Mouse (Mus musculus): Measurements from ENCODE around the gene Efcab6. TPM values are rescaled to one million over a fixed set of nuclear protein-coding genes. Genes with fewer than 3 reads are reported as not detected.

Efcab6 gene
- total RNA-seq, 1 experiment: 0.76 TPM

DNA sequence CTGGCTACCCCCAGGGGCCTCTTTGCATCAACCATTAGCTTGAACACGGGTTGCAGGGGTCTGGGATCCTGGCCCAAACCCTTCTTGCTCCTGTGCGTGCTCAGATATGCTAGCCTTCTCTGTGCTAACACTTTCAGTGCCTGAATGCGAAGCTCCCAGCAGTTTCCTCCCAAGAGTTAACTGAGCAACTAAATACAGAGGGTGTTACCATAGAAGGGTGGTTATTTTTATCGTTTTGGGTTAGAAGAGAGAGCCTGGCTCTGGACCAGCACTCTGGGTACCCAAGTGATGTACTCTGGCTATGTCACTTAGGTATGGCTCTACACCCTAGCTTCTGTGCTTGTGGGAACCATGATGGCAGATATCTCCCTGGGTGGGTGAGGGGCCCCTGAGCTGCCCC is 217.7 kb downstream of the Efcab6 start:
- in situ Hi-C loops (cut with MboI; ENCODE audit: low sequenced_read_pairs in 2 of 2, unreplicated experiment in 2 of 2): no loop called here
- Histone ChIP-seq H3K4me3 (ENCODE audit: insufficient read depth in 1 of 2, low read depth in 1 of 2, low read length in 2 of 2, poor library complexity in 1 of 2, severe bottlenecking in 1 of 2) (no peak overlapping the region), H3K9me3 (ENCODE audit: control insufficient read depth, insufficient read depth, low read depth, low read length) (no peaks in the 10 kb centered on the region), H3K27ac (ENCODE audit: insufficient read depth, low read depth, low read length, poor library complexity, severe bottlenecking) (no peak overlapping the region), H3K9ac (ENCODE audit: insufficient read depth, low read depth, low read length, poor library complexity, severe bottlenecking) (no peak overlapping the region), H3K36me3 (ENCODE audit: control insufficient read depth, insufficient read depth, low read length, poor library complexity, severe bottlenecking) (no peaks in the 10 kb centered on the region), H3K4me1 (ENCODE audit: control insufficient read depth in 2 of 2, insufficient read depth in 2 of 2, low read length in 2 of 2, poor library complexity in 1 of 2) (no peaks in the 10 kb centered on the region)
- TF ChIP-seq CHD2 (IDR thresholded peaks at IDR 0.05; ENCODE audit: low read depth, low read length) (no peak), MAFK (IDR thresholded peaks at IDR 0.05; ENCODE audit: insufficient read depth, low read depth, low read length) (no peak), HCFC1 (IDR thresholded peaks at IDR 0.05; ENCODE audit: borderline replicate concordance, insufficient read depth, low read length) (no peak), ZNF384 (IDR thresholded peaks at IDR 0.05; ENCODE audit: low read depth, low read length) (no peak), ZC3H11A (IDR thresholded peaks at IDR 0.05; ENCODE audit: borderline replicate concordance, low read depth, low read length) (no peak)
- no peak for DNase-seq (ENCODE audit: low read depth, low spot score)

DNA sequence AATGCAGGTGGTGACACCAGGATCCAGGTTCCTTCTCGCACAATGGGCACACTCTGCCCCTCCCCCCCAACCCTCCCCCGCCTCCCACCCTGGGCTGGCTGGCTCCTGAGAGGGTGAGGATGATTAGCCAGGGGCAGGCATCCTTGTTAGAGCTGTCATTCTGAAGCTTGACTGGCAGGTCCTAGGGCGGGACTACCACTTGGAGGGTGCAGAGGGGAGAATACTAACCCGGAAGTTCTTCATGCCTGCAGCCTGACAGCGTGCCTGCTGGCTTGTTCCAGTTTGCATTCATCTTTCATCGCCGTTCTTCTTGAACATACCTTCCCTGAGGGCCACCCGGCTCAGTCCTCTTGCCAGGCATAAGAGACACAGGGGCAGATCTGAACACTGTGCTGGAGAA is 218.6 kb downstream of the Efcab6 start:
- H3K4me1 ChIP-seq (ENCODE audit: control insufficient read depth in 2 of 2, insufficient read depth in 2 of 2, low read length in 2 of 2, poor library complexity in 1 of 2): no peaks in the 10 kb centered on the region
- in situ Hi-C loops (cut with MboI; ENCODE audit: low sequenced_read_pairs in 2 of 2, unreplicated experiment in 2 of 2): no loop called here
- H3K27ac ChIP-seq (ENCODE audit: insufficient read depth, low read depth, low read length, poor library complexity, severe bottlenecking): no peak overlapping the region

DNA sequence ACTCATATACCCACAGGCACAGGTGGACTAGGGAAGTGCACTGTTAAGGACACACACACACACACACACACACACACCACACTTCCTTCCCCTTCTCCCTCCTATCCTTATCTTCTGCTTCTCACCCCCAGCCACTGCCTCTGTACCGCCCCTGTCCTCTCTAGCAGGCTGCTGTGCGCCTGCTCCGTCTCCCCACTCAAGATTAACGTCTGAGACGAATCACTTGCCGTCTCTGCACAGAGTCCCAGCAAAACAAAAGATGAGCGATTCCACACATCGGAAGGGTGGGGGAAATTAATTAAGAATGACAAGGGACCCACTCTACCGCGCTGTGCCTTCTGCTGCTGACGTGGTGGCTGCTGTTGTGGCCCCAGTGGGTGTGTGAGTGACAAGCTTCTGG is 219.4 kb downstream of the Efcab6 start:
- H3K36me3 ChIP-seq (ENCODE audit: control insufficient read depth, insufficient read depth, low read length, poor library complexity, severe bottlenecking): no peaks in the 10 kb centered on the region
- TF ChIP-seq ZNF384 (IDR thresholded peaks at IDR 0.05; ENCODE audit: low read depth, low read length): no peak
- H3K4me1 ChIP-seq (ENCODE audit: control insufficient read depth in 2 of 2, insufficient read depth in 2 of 2, low read length in 2 of 2, poor library complexity in 1 of 2): no peaks in the 10 kb centered on the region
- no peak overlapping the region for H3K9ac ChIP-seq (ENCODE audit: insufficient read depth, low read depth, low read length, poor library complexity, severe bottlenecking)
- no peak for DNase-seq (ENCODE audit: low read depth, low spot score)
- in situ Hi-C loops (cut with MboI; ENCODE audit: low sequenced_read_pairs in 2 of 2, unreplicated experiment in 2 of 2): no loop called here
- no peak overlapping the region for H3K27ac ChIP-seq (ENCODE audit: insufficient read depth, low read depth, low read length, poor library complexity, severe bottlenecking)
- no peaks in the 10 kb centered on the region for H3K9me3 ChIP-seq (ENCODE audit: control insufficient read depth, insufficient read depth, low read depth, low read length)
- H3K4me3 ChIP-seq (ENCODE audit: insufficient read depth in 1 of 2, low read depth in 1 of 2, low read length in 2 of 2, poor library complexity in 1 of 2, severe bottlenecking in 1 of 2): no peak overlapping the region

More for the DNA sequence above, 218.6 kb downstream of the Efcab6 start:
- H3K9me3 ChIP-seq (ENCODE audit: control insufficient read depth, insufficient read depth, low read depth, low read length): no peaks in the 10 kb centered on the region
- H3K4me3 ChIP-seq (ENCODE audit: insufficient read depth in 1 of 2, low read depth in 1 of 2, low read length in 2 of 2, poor library complexity in 1 of 2, severe bottlenecking in 1 of 2): no peak overlapping the region
- no peak for DNase-seq (ENCODE audit: low read depth, low spot score)
- H3K9ac ChIP-seq (ENCODE audit: insufficient read depth, low read depth, low read length, poor library complexity, severe bottlenecking): no peak overlapping the region
- H3K36me3 ChIP-seq (ENCODE audit: control insufficient read depth, insufficient read depth, low read length, poor library complexity, severe bottlenecking): no peaks in the 10 kb centered on the region
- TF ChIP-seq CHD2 (IDR thresholded peaks at IDR 0.05; ENCODE audit: low read depth, low read length) (no peak), ZC3H11A (IDR thresholded peaks at IDR 0.05; ENCODE audit: borderline replicate concordance, low read depth, low read length) (no peak), HCFC1 (IDR thresholded peaks at IDR 0.05; ENCODE audit: borderline replicate concordance, insufficient read depth, low read length) (no peak), ZNF384 (IDR thresholded peaks at IDR 0.05; ENCODE audit: low read depth, low read length) (no peak), MAFK (IDR thresholded peaks at IDR 0.05; ENCODE audit: insufficient read depth, low read depth, low read length) (no peak)

DNA sequence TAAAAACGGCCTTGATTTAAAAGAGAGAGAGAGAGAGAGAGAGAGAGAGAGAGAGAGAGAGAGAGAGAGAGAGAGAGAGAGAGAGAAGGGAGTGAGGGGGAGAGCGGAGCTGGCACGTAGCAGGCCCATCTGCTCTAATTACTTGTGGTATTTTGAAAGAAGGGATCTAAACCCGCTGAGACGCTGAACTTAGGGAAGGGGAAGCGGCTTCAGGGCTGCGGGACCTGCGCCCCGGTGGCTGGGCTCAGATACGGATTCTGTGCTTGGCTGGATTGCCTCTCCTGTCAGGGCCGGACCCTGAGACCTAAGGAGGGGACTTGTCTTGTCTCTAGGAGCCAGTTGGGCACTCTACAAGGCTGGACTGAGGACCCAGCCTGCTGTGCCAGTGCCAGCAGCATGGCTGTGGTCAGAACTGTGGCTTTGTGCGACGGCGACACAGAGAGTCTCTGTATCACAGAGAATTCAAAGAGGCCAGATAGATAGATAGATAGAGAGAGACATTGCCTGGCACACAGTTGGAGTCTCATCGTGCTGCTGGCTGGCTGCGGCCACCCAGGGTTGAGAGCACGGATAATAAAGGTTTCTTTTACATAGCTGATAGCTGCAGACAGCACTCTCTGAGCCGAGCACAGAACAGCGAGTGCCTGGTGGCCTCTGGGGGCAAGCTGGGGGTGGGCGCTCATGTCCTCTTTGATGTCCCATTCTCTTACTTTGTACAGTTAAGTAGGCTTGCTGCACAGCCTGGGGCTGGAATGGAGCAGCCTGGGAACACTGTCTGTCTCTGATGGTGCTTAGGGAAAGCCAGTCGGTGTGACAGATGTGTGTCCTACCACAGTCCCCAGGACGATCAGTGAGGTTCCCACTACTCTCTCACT is 222.0 kb downstream of the Efcab6 start:
- no peak for DNase-seq (ENCODE audit: low read depth, low spot score)
- H3K36me3 ChIP-seq (ENCODE audit: control insufficient read depth, insufficient read depth, low read length, poor library complexity, severe bottlenecking): no peaks in the 10 kb centered on the region
- in situ Hi-C loops (cut with MboI; ENCODE audit: low sequenced_read_pairs in 2 of 2, unreplicated experiment in 2 of 2): no loop called here
- no peaks in the 10 kb centered on the region for H3K9me3 ChIP-seq (ENCODE audit: control insufficient read depth, insufficient read depth, low read depth, low read length)
- no peak overlapping the region for H3K9ac ChIP-seq (ENCODE audit: insufficient read depth, low read depth, low read length, poor library complexity, severe bottlenecking)
- H3K4me1 ChIP-seq (ENCODE audit: control insufficient read depth in 2 of 2, insufficient read depth in 2 of 2, low read length in 2 of 2, poor library complexity in 1 of 2): no peaks in the 10 kb centered on the region
- no peak overlapping the region for H3K4me3 ChIP-seq (ENCODE audit: insufficient read depth in 1 of 2, low read depth in 1 of 2, low read length in 2 of 2, poor library complexity in 1 of 2, severe bottlenecking in 1 of 2)
- H3K27ac ChIP-seq (ENCODE audit: insufficient read depth, low read depth, low read length, poor library complexity, severe bottlenecking): no peak overlapping the region
- TF ChIP-seq ZC3H11A (IDR thresholded peaks at IDR 0.05; ENCODE audit: borderline replicate concordance, low read depth, low read length) (no peak), HCFC1 (IDR thresholded peaks at IDR 0.05; ENCODE audit: borderline replicate concordance, insufficient read depth, low read length) (no peak), ZNF384 (IDR thresholded peaks at IDR 0.05; ENCODE audit: low read depth, low read length) (no peak), MAFK (IDR thresholded peaks at IDR 0.05; ENCODE audit: insufficient read depth, low read depth, low read length) (no peak), CHD2 (IDR thresholded peaks at IDR 0.05; ENCODE audit: low read depth, low read length) (no peak)

Measured in ES-E14 (cell line).